Mouse (Mus musculus) G1E-ER4 (cell line): ENCODE data around the gene Praf2. TPM values are rescaled to one million over a fixed set of nuclear protein-coding genes. Genes with fewer than 3 reads are reported as not detected.

Source experiments
- GATA1 ChIP-seq: IDR thresholded peaks from one replicate; pipeline ENCODE4 v1.8.0; 2012; ENCODE audit warnings: low read length, inconsistent platforms
- polyA plus RNA-seq: library from polyadenylated mRNA; stranded (reverse); fragments of >175 nt; gene quantifications from 2 replicates; pipeline ENCODE4 v1.2.3, GENCODE M21; 2012

The Praf2 gene
- polyA plus RNA-seq, 1 experiment: 9.2 TPM

- TF ChIP-seq GATA1: no peak
These were observed 36.5 kb downstream of the Praf2 start for GRCm38 (mm10) chrX:7764657-7765280.

- TF ChIP-seq GATA1: no peak
These were observed 37.0 kb downstream of the Praf2 start for GRCm38 (mm10) chrX:7765281-7765670.

GRCm38 (mm10) chrX:7765764-7766163, 37.5 kb downstream of the Praf2 start:
- no peak for TF ChIP-seq GATA1

- no peak for TF ChIP-seq GATA1
These were observed 41.2 kb downstream of the Praf2 start for GRCm38 (mm10) chrX:7769302-7770017.

- no peak for TF ChIP-seq GATA1
These were observed 44.5 kb downstream of the Praf2 start for GRCm38 (mm10) chrX:7772766-7773165.

GRCm38 (mm10) chrX:7775501-7776205, 47.4 kb downstream of the Praf2 start:
- no peak for TF ChIP-seq GATA1

- no peak for TF ChIP-seq GATA1
These were observed 48.3 kb downstream of the Praf2 start for GRCm38 (mm10) chrX:7776329-7777082.

- peak; percentile 39 for TF ChIP-seq GATA1
These were observed 50.4 kb downstream of the Praf2 start for GRCm38 (mm10) chrX:7778450-7779244.

GRCm38 (mm10) chrX:7779294-7779693, 51.1 kb downstream of the Praf2 start:
- no peak for TF ChIP-seq GATA1

Other genes starting within 250 kb of the Praf2 start
- 0.21 and 0.60 TPM in 2 replicates for gene Foxp3, start 154.8 kb upstream of the Praf2 start, polyA plus RNA-seq
- gene Ppp1r3f, start 154.2 kb upstream of the Praf2 start, polyA plus RNA-seq: 1.9 and 2.3 TPM in 2 replicates
- 31.8 and 33.6 TPM in 2 replicates for gene Ccdc22, start 122.9 kb upstream of the Praf2 start, polyA plus RNA-seq
- gene Cacna1f, start 121.4 kb upstream of the Praf2 start, polyA plus RNA-seq: 0.02 and 0.10 TPM in 2 replicates
- gene Syp, start 90.0 kb upstream of the Praf2 start, polyA plus RNA-seq: 0.18 and 0.27 TPM in 2 replicates
- not detected in 2 replicates for gene Prickle3, start 71.2 kb upstream of the Praf2 start, polyA plus RNA-seq
- gene Plp2, start 57.0 kb upstream of the Praf2 start, polyA plus RNA-seq: 8.9 and 13.9 TPM in 2 replicates
- gene Magix, start 47.2 kb upstream of the Praf2 start, polyA plus RNA-seq: not detected in 2 replicates
- 6.1 and 9.3 TPM in 2 replicates for gene Gpkow, start 31.3 kb upstream of the Praf2 start, polyA plus RNA-seq
- 14.2 and 17.0 TPM in 2 replicates for gene Wdr45, start 14.1 kb upstream of the Praf2 start, polyA plus RNA-seq
- gene Gm45208, start 6.2 kb upstream of the Praf2 start, polyA plus RNA-seq: 1.5 and 4.7 TPM in 2 replicates
- 9.6 and 11.4 TPM in 2 replicates for gene Ccdc120, start 22.5 kb downstream of the Praf2 start, polyA plus RNA-seq
- gene Tfe3, start 34.1 kb downstream of the Praf2 start, polyA plus RNA-seq: 36.2 and 43.7 TPM in 2 replicates
- 23.3 and 28.3 TPM in 2 replicates for gene Gripap1, start 61.3 kb downstream of the Praf2 start, polyA plus RNA-seq
- gene Kcnd1, start 93.8 kb downstream of the Praf2 start, polyA plus RNA-seq: 0.22 and 0.31 TPM in 2 replicates
- gene Otud5, start 112.9 kb downstream of the Praf2 start, polyA plus RNA-seq: 71.5 and 82.8 TPM in 2 replicates
- gene Pim2, start 149.8 kb downstream of the Praf2 start, polyA plus RNA-seq: 14.2 and 14.5 TPM in 2 replicates
- gene Slc35a2, start 155.6 kb downstream of the Praf2 start, polyA plus RNA-seq: 60.7 and 69.5 TPM in 2 replicates
- 179 and 197 TPM in 2 replicates for gene Pqbp1, start 170.8 kb downstream of the Praf2 start, polyA plus RNA-seq
- gene Timm17b, start 170.9 kb downstream of the Praf2 start, polyA plus RNA-seq: 129 and 177 TPM in 2 replicates
- gene Gm10491, start 179.4 kb downstream of the Praf2 start, polyA plus RNA-seq: not detected in 2 replicates
- not detected in 2 replicates for gene Gm10490, start 181.1 kb downstream of the Praf2 start, polyA plus RNA-seq
- not detected in 2 replicates for gene Pcsk1n, start 191.4 kb downstream of the Praf2 start, polyA plus RNA-seq
- not detected in 2 replicates for gene Eras, start 200.2 kb downstream of the Praf2 start, polyA plus RNA-seq
- gene Hdac6, start 219.4 kb downstream of the Praf2 start, polyA plus RNA-seq: 2.6 and 3.2 TPM in 2 replicates
- gene Gata1, start 249.6 kb downstream of the Praf2 start, polyA plus RNA-seq: 1,486 and 2,392 TPM in 2 replicates